Mouse (Mus musculus): ENCODE data around the gene Gne. TPM values are rescaled to one million over a fixed set of nuclear protein-coding genes. Genes with fewer than 3 reads are reported as not detected.

Gne gene
- polyA plus RNA-seq, 1 experiment = 23.3 TPM

DNA sequence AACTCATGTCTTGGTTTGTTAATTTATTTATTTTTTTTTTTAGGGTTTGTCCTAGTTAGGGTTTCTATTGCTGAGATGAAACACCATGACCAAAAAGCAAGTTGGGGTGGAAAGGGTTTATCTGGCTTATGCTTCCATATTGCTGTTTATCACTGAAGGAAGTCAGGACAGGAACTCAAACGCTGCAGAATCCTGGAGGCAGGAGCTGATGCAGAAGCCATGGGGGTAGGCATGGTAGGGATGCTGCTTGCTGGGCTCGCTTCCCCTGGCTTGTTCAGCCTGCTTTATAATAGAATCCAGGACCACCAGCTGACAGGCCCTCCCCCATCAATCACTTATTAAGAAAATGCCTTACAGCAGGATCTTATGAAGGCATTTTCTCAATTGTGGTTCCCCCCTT lies 73.1 kb downstream of the Gne start:
- H3K27me3 ChIP-seq (ENCODE audit: control insufficient read depth, insufficient read depth, low read length) = no peaks in the 10 kb centered on the region
- WGBS = 39% methylated on average over 2 of the region's 2 CpGs
- H3K27ac ChIP-seq (ENCODE audit: insufficient read depth, low read length) = no peak overlapping the region
- DNase-seq = no peak
- TF ChIP-seq CTCF (IDR thresholded peaks at IDR 0.05; ENCODE audit: borderline replicate concordance, insufficient read depth, low read depth, low read length) (no peak), POLR2A (IDR thresholded peaks at IDR 0.05; ENCODE audit: borderline replicate concordance, insufficient read depth, low read length) (no peak)
- no peak overlapping the region for H3K4me3 ChIP-seq (replicated peaks; ENCODE audit: insufficient read depth, low read depth, low read length)
- H3K4me1 ChIP-seq (ENCODE audit: control insufficient read depth, insufficient read depth, low read length) = peaks cover 3% of the 10 kb centered on the region

DNA sequence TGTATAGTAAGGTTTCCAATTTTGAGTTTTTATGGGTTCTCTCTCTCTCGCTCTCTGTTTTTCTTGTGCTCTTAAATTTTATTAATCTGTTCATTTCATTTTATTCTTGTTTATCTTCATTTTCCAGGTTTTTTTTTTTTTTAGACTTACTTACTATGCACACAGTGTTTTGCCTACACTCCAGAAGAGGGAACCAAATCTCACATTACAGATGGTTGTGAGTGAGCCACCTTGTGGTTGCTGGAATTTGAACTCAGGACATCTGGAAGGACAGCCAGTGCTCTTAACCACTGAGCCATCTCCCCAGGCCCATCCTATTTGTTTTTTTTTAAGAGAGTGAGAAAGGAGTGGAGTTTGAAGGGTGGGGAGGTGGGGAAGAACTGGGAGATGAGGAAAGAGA lies 73.8 kb downstream of the Gne start:
- DNase-seq = no peak
- no peak overlapping the region for H3K4me3 ChIP-seq (replicated peaks; ENCODE audit: insufficient read depth, low read depth, low read length)
- 95% methylated on average over 1 of the region's 1 CpGs for WGBS

DNA sequence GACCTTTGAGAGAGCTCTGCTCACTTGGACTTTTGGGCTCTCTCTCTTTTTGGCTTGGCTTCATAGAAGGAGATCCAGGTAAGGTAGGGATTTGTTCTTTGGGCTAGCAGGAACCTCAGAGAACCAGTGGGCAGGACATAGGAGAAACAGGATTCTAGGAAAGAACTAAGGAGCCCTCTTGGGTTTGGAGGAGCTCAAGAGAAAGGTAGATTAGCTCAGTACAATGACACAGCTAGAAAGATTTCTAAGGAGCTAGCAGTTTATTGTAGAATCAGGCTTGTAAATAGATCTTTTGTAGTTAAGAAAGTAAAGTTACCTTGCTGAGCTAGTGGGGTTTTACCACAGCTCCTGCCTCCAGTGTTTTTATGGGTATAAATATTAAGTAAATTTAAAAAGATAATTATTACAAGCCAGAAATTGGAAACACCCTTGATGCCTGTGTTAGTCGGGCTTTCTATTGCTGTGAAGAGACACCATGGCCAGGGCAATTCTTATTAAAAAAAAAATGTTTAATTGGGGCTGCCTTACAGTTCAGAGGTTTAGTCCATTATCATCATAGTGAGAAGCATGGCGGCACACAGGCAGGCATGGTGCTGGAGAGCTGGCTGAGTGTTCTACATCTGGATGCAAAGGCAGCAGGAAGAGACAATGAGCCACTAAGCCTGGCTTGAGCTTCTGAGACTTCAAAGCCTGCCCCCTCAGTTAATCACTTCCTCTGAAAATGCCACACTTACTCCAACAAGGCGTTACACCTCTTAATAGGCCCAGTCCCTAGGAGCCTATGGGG lies 79.2 kb downstream of the Gne start:
- Histone ChIP-seq H3K27me3 (ENCODE audit: control insufficient read depth, insufficient read depth, low read length) (no peaks in the 10 kb centered on the region), H3K4me1 (ENCODE audit: control insufficient read depth, insufficient read depth, low read length) (no peaks in the 10 kb centered on the region), H3K4me3 (replicated peaks; ENCODE audit: insufficient read depth, low read depth, low read length) (no peak overlapping the region), H3K27ac (ENCODE audit: insufficient read depth, low read length) (no peak overlapping the region)
- no peak for DNase-seq
- 74% methylated on average over 3 of the region's 3 CpGs for WGBS
- TF ChIP-seq CTCF (IDR thresholded peaks at IDR 0.05; ENCODE audit: borderline replicate concordance, insufficient read depth, low read depth, low read length) (no peak), POLR2A (IDR thresholded peaks at IDR 0.05; ENCODE audit: borderline replicate concordance, insufficient read depth, low read length) (no peak)

More for the DNA sequence above, 73.8 kb downstream of the Gne start:
- Histone ChIP-seq H3K27ac (ENCODE audit: insufficient read depth, low read length) (no peak overlapping the region), H3K27me3 (ENCODE audit: control insufficient read depth, insufficient read depth, low read length) (no peaks in the 10 kb centered on the region), H3K4me1 (ENCODE audit: control insufficient read depth, insufficient read depth, low read length) (peaks cover 3% of the 10 kb centered on the region; the same call in 1 of the 2 replicates)
- no peak for TF ChIP-seq POLR2A (IDR thresholded peaks at IDR 0.05; ENCODE audit: borderline replicate concordance, insufficient read depth, low read length)
- no peak for TF ChIP-seq CTCF (IDR thresholded peaks at IDR 0.05; ENCODE audit: borderline replicate concordance, insufficient read depth, low read depth, low read length)

DNA sequence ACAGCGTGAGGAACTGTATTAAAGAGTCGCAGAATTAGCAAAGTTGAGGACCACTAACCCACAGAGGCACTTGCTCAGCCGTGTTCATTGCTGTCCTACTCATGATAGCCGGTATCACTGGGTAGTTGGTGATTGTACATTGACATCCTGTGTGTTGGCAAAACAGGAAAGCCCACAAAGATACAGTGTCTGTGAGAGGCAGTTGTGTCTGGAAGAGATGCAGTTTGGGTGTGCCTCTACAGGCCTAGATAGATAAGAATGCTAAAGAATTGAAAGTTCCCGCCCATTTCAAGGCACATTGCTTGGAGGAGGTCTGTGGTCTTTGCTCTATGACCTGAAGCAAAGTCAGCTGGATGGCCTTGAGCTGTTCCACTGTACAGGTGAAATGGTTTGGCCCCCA lies 79.9 kb downstream of the Gne start, which contains the start of gene Clta:
Gene Clta, plus strand, starts transcription at position 327 of the 400 bp plus-strand sequence.
- DNase-seq = no peak
- Histone ChIP-seq H3K27me3 (ENCODE audit: control insufficient read depth, insufficient read depth, low read length) (no peaks in the 10 kb centered on the region), H3K4me3 (replicated peaks; ENCODE audit: insufficient read depth, low read depth, low read length) (no peak within 1 kb of the TSS), H3K4me1 (ENCODE audit: control insufficient read depth, insufficient read depth, low read length) (no peaks in the 10 kb centered on the region), H3K27ac (ENCODE audit: insufficient read depth, low read length) (no peak within 1 kb of the TSS)
- WGBS = 92% methylated on average over 5 of the region's 5 CpGs
- no peak for TF ChIP-seq POLR2A (IDR thresholded peaks at IDR 0.05; ENCODE audit: borderline replicate concordance, insufficient read depth, low read length)
- no peak for TF ChIP-seq CTCF (IDR thresholded peaks at IDR 0.05; ENCODE audit: borderline replicate concordance, insufficient read depth, low read depth, low read length)

DNA sequence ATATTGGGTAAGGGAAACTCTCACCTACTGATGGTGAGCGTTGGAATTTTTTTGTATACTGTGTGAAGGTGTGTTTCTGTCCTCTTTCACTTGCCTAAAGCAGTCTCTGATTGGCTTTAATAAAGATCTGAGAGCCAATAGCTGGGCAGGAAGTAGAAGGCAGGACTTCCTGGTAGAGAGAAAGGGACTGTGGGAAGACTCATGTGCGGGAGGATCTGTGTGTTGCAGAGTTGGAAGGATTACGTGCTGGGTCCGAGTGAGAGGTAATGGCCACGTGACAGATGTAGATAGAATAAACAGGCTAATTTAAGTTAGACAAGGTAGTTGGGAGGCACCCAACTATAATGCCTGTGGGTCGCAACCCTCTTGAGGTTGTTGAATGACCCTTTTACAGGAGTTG lies 80.4 kb downstream of the Gne start:
- no peak for DNase-seq
- 83% methylated on average over 6 of the region's 6 CpGs for WGBS
- Histone ChIP-seq H3K27ac (ENCODE audit: insufficient read depth, low read length) (no peak overlapping the region), H3K4me1 (ENCODE audit: control insufficient read depth, insufficient read depth, low read length) (no peaks in the 10 kb centered on the region), H3K4me3 (replicated peaks; ENCODE audit: insufficient read depth, low read depth, low read length) (no peak overlapping the region), H3K27me3 (ENCODE audit: control insufficient read depth, insufficient read depth, low read length) (no peaks in the 10 kb centered on the region)
- TF ChIP-seq CTCF (IDR thresholded peaks at IDR 0.05; ENCODE audit: borderline replicate concordance, insufficient read depth, low read depth, low read length) (no peak), POLR2A (IDR thresholded peaks at IDR 0.05; ENCODE audit: borderline replicate concordance, insufficient read depth, low read length) (no peak)

DNA sequence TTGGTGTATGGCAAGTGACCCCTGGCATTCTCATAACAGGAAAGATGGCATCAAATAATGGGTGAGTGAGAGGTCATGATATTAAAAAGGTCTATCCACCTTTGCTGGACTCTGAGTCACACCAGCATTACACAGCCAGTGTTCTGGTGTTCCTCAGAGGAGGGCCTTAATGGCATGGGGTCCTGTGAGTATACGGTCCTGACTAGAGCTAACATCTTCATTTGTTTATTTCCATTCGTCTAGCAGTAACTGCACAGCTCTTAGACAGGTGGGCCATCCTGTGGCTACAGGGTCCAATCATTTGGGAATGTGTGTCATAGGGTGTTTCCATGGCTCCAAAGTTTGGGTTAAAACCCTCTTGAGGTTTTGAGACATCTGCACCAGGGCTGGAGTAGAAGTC lies 89.6 kb downstream of the Gne start:
- TF ChIP-seq POLR2A (IDR thresholded peaks at IDR 0.05; ENCODE audit: borderline replicate concordance, insufficient read depth, low read length) = no peak
- no peak for TF ChIP-seq CTCF (IDR thresholded peaks at IDR 0.05; ENCODE audit: borderline replicate concordance, insufficient read depth, low read depth, low read length)
- DNase-seq = no peak
- Histone ChIP-seq H3K27me3 (ENCODE audit: control insufficient read depth, insufficient read depth, low read length) (no peaks in the 10 kb centered on the region), H3K4me3 (replicated peaks; ENCODE audit: insufficient read depth, low read depth, low read length) (no peak overlapping the region), H3K4me1 (ENCODE audit: control insufficient read depth, insufficient read depth, low read length) (no peaks in the 10 kb centered on the region), H3K27ac (ENCODE audit: insufficient read depth, low read length) (no peak overlapping the region)
- WGBS = 73% methylated on average over 2 of the region's 2 CpGs

DNA sequence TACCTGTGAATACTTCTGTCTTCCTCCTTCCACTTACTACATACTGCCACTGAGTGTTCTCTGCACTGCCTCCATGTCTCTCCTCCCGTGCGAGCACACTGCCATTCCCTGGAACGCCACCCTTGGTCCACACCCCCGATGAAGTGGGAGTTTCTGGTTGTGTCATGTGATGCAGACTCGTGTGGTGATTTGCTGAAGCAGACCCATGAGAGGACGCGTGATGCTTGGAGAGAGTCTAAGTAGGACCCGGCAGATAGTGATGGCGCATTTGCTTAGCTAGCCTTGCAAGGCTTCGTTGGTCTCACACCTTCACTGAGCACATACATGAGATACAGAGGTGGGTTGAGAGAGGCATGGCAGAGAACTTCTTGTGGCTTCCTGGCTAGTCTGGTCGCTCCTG lies 90.9 kb downstream of the Gne start:
- no peak overlapping the region for H3K4me3 ChIP-seq (replicated peaks; ENCODE audit: insufficient read depth, low read depth, low read length)
- DNase-seq = no peak
- H3K27me3 ChIP-seq (ENCODE audit: control insufficient read depth, insufficient read depth, low read length) = no peaks in the 10 kb centered on the region
- H3K27ac ChIP-seq (ENCODE audit: insufficient read depth, low read length) = no peak overlapping the region
- 93% methylated on average over 11 of the region's 11 CpGs for WGBS
- TF ChIP-seq POLR2A (IDR thresholded peaks at IDR 0.05; ENCODE audit: borderline replicate concordance, insufficient read depth, low read length) (no peak), CTCF (IDR thresholded peaks at IDR 0.05; ENCODE audit: borderline replicate concordance, insufficient read depth, low read depth, low read length) (no peak)
- H3K4me1 ChIP-seq (ENCODE audit: control insufficient read depth, insufficient read depth, low read length) = no peaks in the 10 kb centered on the region

DNA sequence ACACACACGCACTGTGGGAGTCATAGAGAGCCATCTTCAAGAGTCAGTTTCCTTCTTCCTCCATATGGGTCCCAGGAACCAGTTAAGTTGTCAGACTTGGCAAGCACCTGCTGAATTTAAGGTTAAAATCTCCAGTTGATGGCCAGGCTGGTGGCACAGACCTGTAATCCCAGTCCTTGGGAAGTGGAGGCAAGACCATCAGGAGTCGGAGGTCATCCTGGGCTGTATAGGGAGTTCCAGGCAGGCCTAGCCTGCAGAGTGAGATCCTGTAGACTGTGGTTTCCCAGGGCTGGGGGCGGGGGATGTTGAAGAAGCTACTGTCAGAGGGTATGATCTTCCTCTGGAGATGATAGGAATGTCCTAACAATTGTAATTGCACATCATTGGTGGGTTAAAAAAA lies 95.0 kb downstream of the Gne start:
- Histone ChIP-seq H3K4me1 (ENCODE audit: control insufficient read depth, insufficient read depth, low read length) (no peaks in the 10 kb centered on the region), H3K27me3 (ENCODE audit: control insufficient read depth, insufficient read depth, low read length) (no peaks in the 10 kb centered on the region), H3K27ac (ENCODE audit: insufficient read depth, low read length) (no peak overlapping the region), H3K4me3 (replicated peaks; ENCODE audit: insufficient read depth, low read depth, low read length) (no peak overlapping the region)
- no peak for DNase-seq
- TF ChIP-seq CTCF (IDR thresholded peaks at IDR 0.05; ENCODE audit: borderline replicate concordance, insufficient read depth, low read depth, low read length) (no peak), POLR2A (IDR thresholded peaks at IDR 0.05; ENCODE audit: borderline replicate concordance, insufficient read depth, low read length) (no peak)
- WGBS = 92% methylated on average over 3 of the region's 3 CpGs
